Mouse (Mus musculus) hindlimb bud, embryonic 11.5 days (tissue): ENCODE data around the gene Gtpbp3.
"Not testable (repeated sequence)": the region's sequence is repeated elsewhere in the genome, so short reads cannot be mapped to it uniquely, and the experiment has no call there.

Source experiments
- DNase-seq: peaks from one replicate; pipeline ENCODE4 v3.0.0-alpha.2; 2012; ENCODE audit warnings: low read depth, low spot score; ENCODE audit errors: extremely low spot score

Gene Gtpbp3

GRCm38 (mm10) chr8:71530735-71531467 lies 43.0 kb downstream of the Gtpbp3 start:
- not testable (repeated sequence) for DNase-seq

- no peak for DNase-seq
Observed at GRCm38 (mm10) chr8:71534263-71534810, 46.4 kb downstream of the Gtpbp3 start.

GRCm38 (mm10) chr8:71535663-71536062 lies 47.8 kb downstream of the Gtpbp3 start:
- no peak for DNase-seq

- no peak for DNase-seq
Observed at GRCm38 (mm10) chr8:71537028-71537867, 49.3 kb downstream of the Gtpbp3 start, which contains the start of gene Bst2. Gene Bst2, minus strand, starts transcription at chr8:71537456.

- DNase-seq: peak; percentile 99
Observed at GRCm38 (mm10) chr8:71542632-71543343, 54.9 kb downstream of the Gtpbp3 start, which contains the start of gene Mvb12a. Gene Mvb12a, plus strand, starts transcription at chr8:71542922.

- no peak for DNase-seq
Observed at GRCm38 (mm10) chr8:71543755-71544154, 55.9 kb downstream of the Gtpbp3 start.

GRCm38 (mm10) chr8:71545053-71545452 lies 57.1 kb downstream of the Gtpbp3 start:
- DNase-seq: no peak

- no peak for DNase-seq
Observed at GRCm38 (mm10) chr8:71547590-71547989, 59.7 kb downstream of the Gtpbp3 start.
